Mouse (Mus musculus) neural tube, embryonic 14.5 days (tissue): ENCODE data around the gene Kansl3. TPM values are rescaled to one million over a fixed set of nuclear protein-coding genes. Genes with fewer than 3 reads are reported as not detected.
A peak's percentile ranks its signal among the peaks of the same experiment; 100 is the strongest.

Source experiments
- ATAC-seq: fragments of 200-750 bp; cut with Nextera tagmentation; 2 replicates; pipeline ENCODE4 v1.8.0; 2017; ENCODE audit warnings: low read depth, mild to moderate bottlenecking, moderate TSS enrichment, moderate library complexity
- H3K27ac ChIP-seq: fragments of 300-500 bp; sonication (generic); 2 replicates; pipeline ENCODE4 v1.5.1; 2014; ENCODE audit warnings: low read depth, mild to moderate bottlenecking, control low read depth, low read length, moderate library complexity, mixed read lengths
- H3K27me3 ChIP-seq: fragments of 300-500 bp; sonication (generic); 2 replicates; pipeline ENCODE4 v1.6.1; 2014; ENCODE audit warnings: low read length; ENCODE audit not compliant: control insufficient read depth, insufficient read depth
- H3K36me3 ChIP-seq: fragments of 300-500 bp; sonication (generic); 2 replicates; pipeline ENCODE4 v1.6.1; 2014; ENCODE audit warnings: low read length, mixed read lengths; ENCODE audit not compliant: control insufficient read depth, insufficient read depth
- H3K4me1 ChIP-seq: fragments of 300-500 bp; sonication (generic); 2 replicates; pipeline ENCODE4 v1.6.1; 2014; ENCODE audit warnings: low read length; ENCODE audit not compliant: control insufficient read depth, insufficient read depth
- H3K4me2 ChIP-seq: fragments of 300-500 bp; sonication (generic); 2 replicates; pipeline ENCODE4 v1.6.1; 2014; ENCODE audit warnings: mild to moderate bottlenecking, low read depth, low read length, control low read depth
- H3K4me3 ChIP-seq: fragments of 300-500 bp; sonication (generic); 2 replicates; pipeline ENCODE4 v1.5.1; 2014; ENCODE audit warnings: low read depth, low read length, control low read depth, mixed read lengths
- H3K9ac ChIP-seq: fragments of 300-500 bp; sonication (generic); replicated peaks from 2 replicates; pipeline ENCODE4 v1.6.1; 2014; ENCODE audit warnings: low read depth, mild to moderate bottlenecking, control low read depth, low read length, mixed read lengths
- H3K9me3 ChIP-seq: fragments of 300-500 bp; sonication (generic); 2 replicates; pipeline ENCODE4 v1.6.1; 2016; ENCODE audit warnings: low read length; ENCODE audit not compliant: control insufficient read depth
- WGBS: fragments of 180-500 bp; shearing (Covaris S2); extraction: QIAGEN DNeasy Blood & Tissue Kit; methylation state at CpG from one replicate; pipeline ENCODE4 v1.1.7; 2014; 5-methylcytosine and 5-hydroxymethylcytosine counted together
- polyA plus RNA-seq: library from polyadenylated mRNA; unstranded; fragments of >200 nt; fragmentation: Nextera tagmentation; extraction: Ambion mirVana; gene quantifications from 2 replicates; pipeline ENCODE4 v1.2.1, GENCODE M21; 2014

Gene Kansl3
- polyA plus RNA-seq, 1 experiment from 2014 or later = 32.3 TPM

GRCm38 (mm10) chr1:36302273-36302672 lies 66.7 kb downstream of the Kansl3 start:
- no peak for ATAC-seq

GRCm38 (mm10) chr1:36300486-36300885 lies 68.5 kb downstream of the Kansl3 start:
- WGBS = 86% methylated on average over 6 of the region's 6 CpGs

More at GRCm38 (mm10) chr1:36302273-36302672, 66.7 kb downstream of the Kansl3 start:
- no peak overlapping the region for H3K9ac ChIP-seq
- H3K4me2 ChIP-seq = no peak overlapping the region
- H3K27me3 ChIP-seq = no peaks in the 10 kb centered on the region
- H3K9me3 ChIP-seq = no peaks in the 10 kb centered on the region
- H3K27ac ChIP-seq = no peak overlapping the region
- WGBS = 78% methylated on average over 8 of the region's 8 CpGs
- no peaks in the 10 kb centered on the region for H3K4me1 ChIP-seq
- H3K4me3 ChIP-seq = no peak overlapping the region
- no peaks in the 10 kb centered on the region for H3K36me3 ChIP-seq

GRCm38 (mm10) chr1:36299676-36300075 lies 69.3 kb downstream of the Kansl3 start:
- Histone ChIP-seq H3K4me2 (no peak overlapping the region), H3K9me3 (no peaks in the 10 kb centered on the region), H3K27ac (no peak overlapping the region), H3K36me3 (no peaks in the 10 kb centered on the region), H3K9ac (no peak overlapping the region), H3K4me1 (no peaks in the 10 kb centered on the region), H3K27me3 (no peaks in the 10 kb centered on the region), H3K4me3 (no peak overlapping the region)
- ATAC-seq = no peak
- 57% methylated on average over 2 of the region's 2 CpGs for WGBS

More at GRCm38 (mm10) chr1:36300486-36300885, 68.5 kb downstream of the Kansl3 start:
- ATAC-seq = no peak
- Histone ChIP-seq H3K27ac (no peak overlapping the region), H3K4me3 (no peak overlapping the region), H3K4me1 (no peaks in the 10 kb centered on the region), H3K9ac (no peak overlapping the region), H3K4me2 (no peak overlapping the region), H3K27me3 (no peaks in the 10 kb centered on the region), H3K36me3 (no peaks in the 10 kb centered on the region), H3K9me3 (no peaks in the 10 kb centered on the region)

GRCm38 (mm10) chr1:36299126-36299525 lies 69.9 kb downstream of the Kansl3 start:
- WGBS = 32% methylated on average over 13 of the region's 13 CpGs
- Histone ChIP-seq H3K27ac (no peak overlapping the region), H3K27me3 (no peaks in the 10 kb centered on the region), H3K4me3 (no peak overlapping the region), H3K9me3 (no peaks in the 10 kb centered on the region), H3K36me3 (no peaks in the 10 kb centered on the region), H3K4me1 (no peaks in the 10 kb centered on the region), H3K9ac (no peak overlapping the region), H3K4me2 (no peak overlapping the region)
- ATAC-seq = no peak

GRCm38 (mm10) chr1:36298107-36298506 lies 70.9 kb downstream of the Kansl3 start:
- Histone ChIP-seq H3K36me3 (no peaks in the 10 kb centered on the region), H3K27ac (no peak overlapping the region), H3K4me2 (no peak overlapping the region), H3K9me3 (no peaks in the 10 kb centered on the region), H3K4me3 (no peak overlapping the region), H3K27me3 (no peaks in the 10 kb centered on the region), H3K4me1 (no peaks in the 10 kb centered on the region), H3K9ac (no peak overlapping the region)
- ATAC-seq = 0 out of 2 replicates have a peak, but pooled peaks have one; percentile 21
- 80% methylated on average over 4 of the region's 4 CpGs for WGBS

GRCm38 (mm10) chr1:36296466-36297149 lies 72.4 kb downstream of the Kansl3 start:
- Histone ChIP-seq H3K4me3 (no peak overlapping the region), H3K4me1 (no peaks in the 10 kb centered on the region), H3K4me2 (no peak overlapping the region), H3K36me3 (no peaks in the 10 kb centered on the region), H3K27me3 (no peaks in the 10 kb centered on the region), H3K9me3 (no peaks in the 10 kb centered on the region), H3K9ac (no peak overlapping the region), H3K27ac (no peak overlapping the region)
- no peak for ATAC-seq
- WGBS = 74% methylated on average over 9 of the region's 9 CpGs

- Histone ChIP-seq H3K9me3 (no peaks in the 10 kb centered on the region), H3K27me3 (no peaks in the 10 kb centered on the region), H3K27ac (no peak overlapping the region), H3K9ac (no peak overlapping the region), H3K4me2 (no peak overlapping the region), H3K4me3 (no peak overlapping the region), H3K36me3 (no peaks in the 10 kb centered on the region), H3K4me1 (no peaks in the 10 kb centered on the region)
- WGBS = 86% methylated on average over 3 of the region's 3 CpGs
- ATAC-seq = no peak
Observed at GRCm38 (mm10) chr1:36294402-36294801, 74.6 kb downstream of the Kansl3 start.

- Histone ChIP-seq H3K4me3 (no peak overlapping the region), H3K27me3 (no peaks in the 10 kb centered on the region), H3K36me3 (no peaks in the 10 kb centered on the region), H3K27ac (no peak overlapping the region), H3K9me3 (no peaks in the 10 kb centered on the region), H3K4me1 (no peaks in the 10 kb centered on the region), H3K4me2 (no peak overlapping the region), H3K9ac (no peak overlapping the region)
- WGBS = 88% methylated on average over 8 of the region's 8 CpGs
- ATAC-seq = no peak
Observed at GRCm38 (mm10) chr1:36293470-36293869, 75.5 kb downstream of the Kansl3 start.
